Mouse (Mus musculus) ovary, adult 2 months (tissue): ENCODE measurements around the gene Snap47. TPM values are rescaled to one million over a fixed set of nuclear protein-coding genes. Genes with fewer than 3 reads are reported as not detected.

Experiments
- polyA plus RNA-seq: library from polyadenylated mRNA; depleted of rRNA; stranded (reverse); fragments of >200 nt; gene quantifications from 2 replicates; pipeline ENCODE4 v1.2.3, GENCODE M21; 2012; rRNA removed

Snap47 gene
- 59.5 and 71.7 TPM in 2 replicates for polyA plus RNA-seq

GRCm38 (mm10) chr11:59451086-59451485, at the start of gene Snap47:
Gene Snap47, minus strand, starts transcription at chr11:59451186.

DNA sequence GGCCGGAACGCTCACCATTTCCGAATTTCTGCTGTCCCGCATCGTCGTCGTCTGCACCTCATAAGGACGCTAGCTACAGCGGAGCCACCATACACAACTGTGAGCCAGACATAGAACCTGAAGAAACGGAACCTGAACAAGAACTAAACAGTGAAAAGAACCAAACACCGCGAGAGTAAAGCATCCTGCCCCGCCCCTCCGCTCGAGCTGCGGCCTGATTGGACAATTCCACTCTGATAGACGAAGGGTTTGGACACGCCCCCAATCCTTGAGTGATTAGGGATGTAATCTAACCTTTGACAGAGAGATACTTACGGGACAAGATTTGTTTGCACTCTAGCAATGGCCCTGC, 21.3 kb upstream of the Snap47 start, which contains the start of gene Zfp867:
Gene Zfp867, minus strand, starts transcription at position 149 of the 352 bp plus-strand sequence.

GRCm38 (mm10) chr11:59449741-59450229, 1.2 kb downstream of the Snap47 start, which contains the start of gene Jmjd4:
Gene Jmjd4, plus strand, starts transcription at chr11:59450045.

DNA sequence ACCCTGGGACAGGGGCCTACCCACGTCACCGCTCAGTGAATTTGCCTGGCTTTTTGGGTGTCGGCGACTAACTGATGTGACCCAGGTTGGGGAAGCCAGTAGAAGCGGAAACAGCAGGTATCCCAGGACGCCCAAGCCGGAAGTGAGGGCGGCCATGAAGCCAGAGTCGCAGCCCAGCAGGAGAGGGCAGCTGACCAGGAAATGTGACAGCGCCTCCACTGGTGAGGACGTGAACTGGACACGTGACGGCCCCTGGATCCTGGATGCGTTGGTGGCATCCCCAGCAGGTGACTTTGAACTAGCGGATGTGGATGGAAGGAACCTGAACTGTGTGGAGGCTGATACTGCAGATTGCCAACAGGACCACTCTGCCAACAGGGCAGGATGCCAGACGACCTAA, 75.5 kb downstream of the Snap47 start, which contains the start of gene Prss38:
Gene Prss38, minus strand, starts transcription at position 183 of the 400 bp plus-strand sequence.

Other genes starting within 250 kb of the Snap47 start
- gene Mrpl55, start 248.7 kb downstream of the Snap47 start, polyA plus RNA-seq, result 46.3 and 59.7 TPM in 2 replicates
- 28.7 and 30.8 TPM in 2 replicates for gene 2310033P09Rik, start 242.9 kb downstream of the Snap47 start, polyA plus RNA-seq
- gene Arf1, start 222.9 kb downstream of the Snap47 start, polyA plus RNA-seq, result 678 and 802 TPM in 2 replicates
- not detected in 2 replicates for gene Wnt3a, start 160.4 kb downstream of the Snap47 start, polyA plus RNA-seq
- 10.2 and 12.6 TPM in 2 replicates for gene Wnt9a, start 144.3 kb downstream of the Snap47 start, polyA plus RNA-seq
- not detected in 2 replicates for gene Prss38, start 75.5 kb downstream of the Snap47 start, polyA plus RNA-seq
- 6.4 and 7.4 TPM in 2 replicates for gene Jmjd4, start 1.1 kb downstream of the Snap47 start, polyA plus RNA-seq
- 0.25 and 0.30 TPM in 2 replicates for gene Zfp867, start 21.3 kb upstream of the Snap47 start, polyA plus RNA-seq
- gene Zkscan17, start 75.6 kb upstream of the Snap47 start, polyA plus RNA-seq, result 19.8 and 21.0 TPM in 2 replicates
- gene Nlrp3, start 90.4 kb upstream of the Snap47 start, polyA plus RNA-seq, result 0.70 and 0.78 TPM in 2 replicates
- gene Olfr222, start 125.0 kb upstream of the Snap47 start, polyA plus RNA-seq, result not detected in 2 replicates
- gene Olfr223, start 142.1 kb upstream of the Snap47 start, polyA plus RNA-seq, result not detected in 2 replicates
- gene Mprip, start 210.1 kb upstream of the Snap47 start, polyA plus RNA-seq, result 144 TPM in 2 replicates